Mouse (Mus musculus): ENCODE results near the gene Arhgap22. TPM values are rescaled to one million over a fixed set of nuclear protein-coding genes. Genes with fewer than 3 reads are reported as not detected.

The Arhgap22 gene
- total RNA-seq, 2 experiments from 2014 or later, result 10.8 to 12.4 TPM

GRCm38 (mm10) chr14:33258256-33258655, 44.4 kb downstream of the Arhgap22 start:
- intact Hi-C loops (cut with DNase I), result no loop called here
- DNase-seq (ENCODE audit: low spot score in 2 of 2), result no peak

GRCm38 (mm10) chr14:33260131-33260530, 46.3 kb downstream of the Arhgap22 start:
- no peak for DNase-seq (ENCODE audit: low spot score in 2 of 2)
- intact Hi-C loops (cut with DNase I), result no loop called here

- intact Hi-C loops (cut with DNase I), result no loop called here
- no peak for DNase-seq (ENCODE audit: low spot score in 2 of 2)
Observed at GRCm38 (mm10) chr14:33264795-33265194, 51.0 kb downstream of the Arhgap22 start.

- intact Hi-C loops (cut with DNase I), result no loop called here
- DNase-seq (ENCODE audit: low spot score in 2 of 2), result no peak
Observed at GRCm38 (mm10) chr14:33276240-33276639, 62.4 kb downstream of the Arhgap22 start.

- intact Hi-C loops (cut with DNase I), result no loop called here
- DNase-seq (ENCODE audit: low spot score in 2 of 2), result no peak
Observed at GRCm38 (mm10) chr14:33278374-33278773, 64.5 kb downstream of the Arhgap22 start.

GRCm38 (mm10) chr14:33280921-33281320, 67.1 kb downstream of the Arhgap22 start:
- no peak for DNase-seq (ENCODE audit: low spot score in 2 of 2)
- intact Hi-C loops (cut with DNase I), result no loop called here

GRCm38 (mm10) chr14:33282447-33282846, 68.6 kb downstream of the Arhgap22 start:
- intact Hi-C loops (cut with DNase I), result no loop called here
- no peak for DNase-seq (ENCODE audit: low spot score in 2 of 2)

- intact Hi-C loops (cut with DNase I), result no loop called here
Observed at GRCm38 (mm10) chr14:33287920-33288319, 74.1 kb downstream of the Arhgap22 start.

GRCm38 (mm10) chr14:33290038-33290437, 76.2 kb downstream of the Arhgap22 start:
- intact Hi-C loops (cut with DNase I), result no loop called here
- DNase-seq (ENCODE audit: low spot score in 2 of 2), result no peak

More at GRCm38 (mm10) chr14:33287920-33288319, 74.1 kb downstream of the Arhgap22 start:
- no peak for DNase-seq (ENCODE audit: low spot score in 2 of 2)

- intact Hi-C loops (cut with DNase I), result no loop called here
- no peak for DNase-seq (ENCODE audit: low spot score in 2 of 2)
Observed at GRCm38 (mm10) chr14:33294488-33294887, 80.7 kb downstream of the Arhgap22 start.

GRCm38 (mm10) chr14:33296698-33297341, 83.0 kb downstream of the Arhgap22 start:
- intact Hi-C loops (cut with DNase I), result no loop called here

GRCm38 (mm10) chr14:33300591-33300990, 86.8 kb downstream of the Arhgap22 start:
- DNase-seq (ENCODE audit: low spot score in 2 of 2), result no peak
- intact Hi-C loops (cut with DNase I), result no loop called here

More at GRCm38 (mm10) chr14:33296698-33297341, 83.0 kb downstream of the Arhgap22 start:
- DNase-seq (ENCODE audit: low spot score in 2 of 2), result peak; percentile 76 to 83

GRCm38 (mm10) chr14:33303348-33303819, 89.6 kb downstream of the Arhgap22 start:
- DNase-seq (ENCODE audit: low spot score in 2 of 2), result peak; percentile 66 to 84
- intact Hi-C loops (cut with DNase I), result loop anchor here (1.0 kb wide), 1 partner anchor 90 kb away; no protein-coding TSS in a partner anchor

GRCm38 (mm10) chr14:33305645-33306281, 91.9 kb downstream of the Arhgap22 start:
- no peak for DNase-seq (ENCODE audit: low spot score in 2 of 2)
- intact Hi-C loops (cut with DNase I), result no loop called here

GRCm38 (mm10) chr14:33310719-33311118, 96.9 kb downstream of the Arhgap22 start:
- DNase-seq (ENCODE audit: low spot score in 2 of 2), result no peak
- intact Hi-C loops (cut with DNase I), result loop anchor here (5.0 kb wide), 1 partner anchor 62 kb away; no protein-coding TSS in a partner anchor

GRCm38 (mm10) chr14:33312309-33312708, 98.5 kb downstream of the Arhgap22 start:
- DNase-seq (ENCODE audit: low spot score in 2 of 2), result no peak
- intact Hi-C loops (cut with DNase I), result loop anchor here (5.0 kb wide), 1 partner anchor 60 kb away; no protein-coding TSS in a partner anchor

- DNase-seq (ENCODE audit: low spot score in 2 of 2), result peak; percentile 55 to 56
- intact Hi-C loops (cut with DNase I), result loop anchor here (5.0 kb wide), 1 partner anchor 59 kb away; no protein-coding TSS in a partner anchor
Observed at GRCm38 (mm10) chr14:33313624-33314023, 99.8 kb downstream of the Arhgap22 start.

GRCm38 (mm10) chr14:33314160-33314559, 100.3 kb downstream of the Arhgap22 start:
- intact Hi-C loops (cut with DNase I), result loop anchor here (5.0 kb wide), 1 partner anchor 58 kb away; no protein-coding TSS in a partner anchor
- no peak for DNase-seq (ENCODE audit: low spot score in 2 of 2)

- intact Hi-C loops (cut with DNase I), result no loop called here
- DNase-seq (ENCODE audit: low spot score in 2 of 2), result no peak
Observed at GRCm38 (mm10) chr14:33315111-33315510, 101.3 kb downstream of the Arhgap22 start.

- no peak for DNase-seq (ENCODE audit: low spot score in 2 of 2)
Observed at GRCm38 (mm10) chr14:33315771-33316170, 101.9 kb downstream of the Arhgap22 start.

GRCm38 (mm10) chr14:33317946-33318345, 104.1 kb downstream of the Arhgap22 start:
- no peak for DNase-seq (ENCODE audit: low spot score in 2 of 2)
- intact Hi-C loops (cut with DNase I), result no loop called here

More at GRCm38 (mm10) chr14:33315771-33316170, 101.9 kb downstream of the Arhgap22 start:
- intact Hi-C loops (cut with DNase I), result no loop called here
